Mouse (Mus musculus): ENCODE measurements around the gene Hist1h4f. TPM values are rescaled to one million over a fixed set of nuclear protein-coding genes. Genes with fewer than 3 reads are reported as not detected.
A peak's percentile ranks its signal among the peaks of the same experiment; 100 is the strongest.
"Not testable (repeated sequence)": the region's sequence is repeated elsewhere in the genome, so short reads cannot be mapped to it uniquely, and the experiment has no call there.

The Hist1h4f gene
- polyA plus RNA-seq, 2 experiments, result 2.8 to 21.4 TPM

- TF ChIP-seq POLR2A (IDR thresholded peaks at IDR 0.05; ENCODE audit: borderline replicate concordance, extremely low read depth, insufficient read depth, insufficient read length), result no peak
- no peaks in the 10 kb centered on the region for H3K36me3 ChIP-seq (ENCODE audit: control insufficient read depth, insufficient read depth, low read length)
- ATAC-seq (ENCODE audit: low FRiP score, low read depth) (no peak), DNase-seq (ENCODE audit: low spot score) (no peak)
- H3K4me2 ChIP-seq (replicated peaks; ENCODE audit: low read depth, low read length, severe bottlenecking), result no peak overlapping the region
- 38% methylated on average over 7 of the region's 7 CpGs for WGBS
- no peak overlapping the region for H3K4me3 ChIP-seq (replicated peaks; ENCODE audit: low read length)
- no peaks in the 10 kb centered on the region for H3K27me3 ChIP-seq (ENCODE audit: control insufficient read depth, insufficient read depth, low read length)
- peak overlapping the region; percentile 50; the same call in 1 of the 2 replicates for H3K27ac ChIP-seq (replicated peaks; ENCODE audit: low read depth, low read length)
- no peaks in the 10 kb centered on the region for H3K9me3 ChIP-seq (ENCODE audit: control insufficient read depth, low read length)
- peaks cover 8% of the 10 kb centered on the region; the same call in 1 of the 2 replicates for H3K4me1 ChIP-seq (ENCODE audit: control insufficient read depth, insufficient read depth, low read length)
- H3K9ac ChIP-seq (ENCODE audit: low read depth, low read length, severe bottlenecking), result no peak overlapping the region
Observed at GRCm38 (mm10) chr13:23592614-23593013, 41.2 kb upstream of the Hist1h4f start.

- 80% methylated on average over 6 of the region's 7 CpGs for WGBS
- H3K27me3 ChIP-seq (ENCODE audit: control insufficient read depth, insufficient read depth, low read length); H3K27ac ChIP-seq (replicated peaks; ENCODE audit: low read depth, low read length): not testable (repeated sequence)
Observed at GRCm38 (mm10) chr13:23591886-23592285, 40.4 kb upstream of the Hist1h4f start.

GRCm38 (mm10) chr13:23591206-23591605, 39.8 kb upstream of the Hist1h4f start:
- Histone ChIP-seq H3K9me3 (ENCODE audit: control insufficient read depth, low read length) (no peaks in the 10 kb centered on the region), H3K9ac (ENCODE audit: low read depth, low read length, severe bottlenecking) (no peak overlapping the region), H3K4me1 (ENCODE audit: control insufficient read depth, insufficient read depth, low read length) (peaks cover 16% of the 10 kb centered on the region), H3K4me3 (replicated peaks; ENCODE audit: low read length) (no peak overlapping the region), H3K27ac (replicated peaks; ENCODE audit: low read depth, low read length) (no peak overlapping the region), H3K27me3 (ENCODE audit: control insufficient read depth, insufficient read depth, low read length) (no peaks in the 10 kb centered on the region), H3K36me3 (ENCODE audit: control insufficient read depth, insufficient read depth, low read length) (no peaks in the 10 kb centered on the region), H3K4me2 (replicated peaks; ENCODE audit: low read depth, low read length, severe bottlenecking) (no peak overlapping the region)
- ATAC-seq (ENCODE audit: low FRiP score, low read depth) (no peak), DNase-seq (ENCODE audit: low spot score) (no peak)
- 93% methylated on average over 7 of the region's 7 CpGs for WGBS
- no peak for TF ChIP-seq POLR2A (IDR thresholded peaks at IDR 0.05; ENCODE audit: borderline replicate concordance, extremely low read depth, insufficient read depth, insufficient read length)

More at GRCm38 (mm10) chr13:23591886-23592285, 40.4 kb upstream of the Hist1h4f start:
- H3K4me2 ChIP-seq (replicated peaks; ENCODE audit: low read depth, low read length, severe bottlenecking); H3K36me3 ChIP-seq (ENCODE audit: control insufficient read depth, insufficient read depth, low read length); H3K9ac ChIP-seq (ENCODE audit: low read depth, low read length, severe bottlenecking); DNase-seq (ENCODE audit: low spot score); ATAC-seq (ENCODE audit: low FRiP score, low read depth); H3K9me3 ChIP-seq (ENCODE audit: control insufficient read depth, low read length); H3K4me3 ChIP-seq (replicated peaks; ENCODE audit: low read length): not testable (repeated sequence)
- H3K4me1 ChIP-seq (ENCODE audit: control insufficient read depth, insufficient read depth, low read length), result peaks cover 11% of the 10 kb centered on the region

- Histone ChIP-seq H3K4me2 (replicated peaks; ENCODE audit: low read depth, low read length, severe bottlenecking) (peak overlapping the region; percentile 80), H3K9ac (ENCODE audit: low read depth, low read length, severe bottlenecking) (peak overlapping the region; percentile 50), H3K36me3 (ENCODE audit: control insufficient read depth, insufficient read depth, low read length) (no peaks in the 10 kb centered on the region), H3K9me3 (ENCODE audit: control insufficient read depth, low read length) (no peaks in the 10 kb centered on the region), H3K27me3 (ENCODE audit: control insufficient read depth, insufficient read depth, low read length) (no peaks in the 10 kb centered on the region), H3K27ac (replicated peaks; ENCODE audit: low read depth, low read length) (peak overlapping the region; percentile 90), H3K4me3 (replicated peaks; ENCODE audit: low read length) (peak overlapping the region; percentile 45), H3K4me1 (ENCODE audit: control insufficient read depth, insufficient read depth, low read length) (peaks cover 20% of the 10 kb centered on the region)
- WGBS, result 0% methylated on average over 1 of the region's 1 CpGs
- TF ChIP-seq POLR2A (IDR thresholded peaks at IDR 0.05; ENCODE audit: borderline replicate concordance, extremely low read depth, insufficient read depth, insufficient read length), result no peak
- ATAC-seq (ENCODE audit: low FRiP score, low read depth) (no peak), DNase-seq (ENCODE audit: low spot score) (no peak)
Observed at GRCm38 (mm10) chr13:23586940-23587225, 35.4 kb upstream of the Hist1h4f start.

GRCm38 (mm10) chr13:23586099-23586939, 34.9 kb upstream of the Hist1h4f start:
- no peaks in the 10 kb centered on the region for H3K9me3 ChIP-seq (ENCODE audit: control insufficient read depth, low read length)
- H3K4me2 ChIP-seq (replicated peaks; ENCODE audit: low read depth, low read length, severe bottlenecking), result peak overlapping the region; percentile 80
- H3K9ac ChIP-seq (ENCODE audit: low read depth, low read length, severe bottlenecking), result peak overlapping the region; percentile 50
- H3K27me3 ChIP-seq (ENCODE audit: control insufficient read depth, insufficient read depth, low read length), result no peaks in the 10 kb centered on the region
- 1% methylated on average over 20 of the region's 22 CpGs for WGBS
- H3K4me1 ChIP-seq (ENCODE audit: control insufficient read depth, insufficient read depth, low read length), result peaks cover 21% of the 10 kb centered on the region
- ATAC-seq (ENCODE audit: low FRiP score, low read depth) (no peak), DNase-seq (ENCODE audit: low spot score) (no peak)
- H3K27ac ChIP-seq (replicated peaks; ENCODE audit: low read depth, low read length), result peak overlapping the region; percentile 94
- no peaks in the 10 kb centered on the region for H3K36me3 ChIP-seq (ENCODE audit: control insufficient read depth, insufficient read depth, low read length)
- peak overlapping the region; percentile 45 for H3K4me3 ChIP-seq (replicated peaks; ENCODE audit: low read length)
- TF ChIP-seq POLR2A (IDR thresholded peaks at IDR 0.05; ENCODE audit: borderline replicate concordance, extremely low read depth, insufficient read depth, insufficient read length), result no peak
